Mouse (Mus musculus) mouse trophoblast stem cell (cell line): Measurements from ENCODE around the gene Cstf1.

Experiments
- in situ Hi-C, 2 experiments: fragments of 300-500 bp; cut with MseI, MboI; formaldehyde crosslinking; loops; 2 replicates in 1 of 2; 3 replicates in 1 of 2; pipeline ENCODE4 v1.15.1; 2025

Cstf1 gene

GRCm38 (mm10) chr2:172376551-172376950, 6.1 kb downstream of the Cstf1 start:
- in situ Hi-C loops: no loop called here

- in situ Hi-C loops: no loop called here
These were observed 6.6 kb downstream of the Cstf1 start for GRCm38 (mm10) chr2:172376999-172377515.

DNA sequence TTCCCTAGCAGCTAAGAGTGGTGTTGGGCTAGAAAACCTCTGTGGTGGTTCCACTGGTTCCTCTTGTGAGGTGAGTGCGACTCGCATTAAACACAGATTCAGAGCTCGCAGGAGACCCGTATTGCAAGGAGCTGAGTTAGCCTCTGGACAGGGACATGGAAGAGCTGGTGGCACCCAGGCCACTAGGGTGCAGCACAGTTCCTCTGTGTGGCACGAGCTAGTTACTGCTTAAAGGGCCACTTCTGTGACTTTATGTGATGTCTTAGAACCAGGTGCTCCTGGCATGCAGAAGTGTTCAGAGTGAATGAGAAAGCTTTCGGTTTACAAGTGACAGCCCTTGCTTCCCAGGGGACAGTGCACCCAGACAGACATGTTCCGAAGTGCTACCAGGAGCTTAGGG, 7.9 kb downstream of the Cstf1 start:
- in situ Hi-C loops: no loop called here

GRCm38 (mm10) chr2:172380513-172380912, 10.0 kb downstream of the Cstf1 start:
- in situ Hi-C loops: no loop called here

GRCm38 (mm10) chr2:172381341-172381740, 10.9 kb downstream of the Cstf1 start:
- in situ Hi-C loops: no loop called here

- in situ Hi-C loops: no loop called here
These were observed 11.4 kb downstream of the Cstf1 start for GRCm38 (mm10) chr2:172381898-172382297.

GRCm38 (mm10) chr2:172384715-172385114, 14.2 kb downstream of the Cstf1 start:
- in situ Hi-C loops: no loop called here

- in situ Hi-C loops: no loop called here
These were observed 19.9 kb downstream of the Cstf1 start for GRCm38 (mm10) chr2:172390341-172390740.

- in situ Hi-C loops: no loop called here
These were observed 21.6 kb downstream of the Cstf1 start for GRCm38 (mm10) chr2:172392041-172392521.

DNA sequence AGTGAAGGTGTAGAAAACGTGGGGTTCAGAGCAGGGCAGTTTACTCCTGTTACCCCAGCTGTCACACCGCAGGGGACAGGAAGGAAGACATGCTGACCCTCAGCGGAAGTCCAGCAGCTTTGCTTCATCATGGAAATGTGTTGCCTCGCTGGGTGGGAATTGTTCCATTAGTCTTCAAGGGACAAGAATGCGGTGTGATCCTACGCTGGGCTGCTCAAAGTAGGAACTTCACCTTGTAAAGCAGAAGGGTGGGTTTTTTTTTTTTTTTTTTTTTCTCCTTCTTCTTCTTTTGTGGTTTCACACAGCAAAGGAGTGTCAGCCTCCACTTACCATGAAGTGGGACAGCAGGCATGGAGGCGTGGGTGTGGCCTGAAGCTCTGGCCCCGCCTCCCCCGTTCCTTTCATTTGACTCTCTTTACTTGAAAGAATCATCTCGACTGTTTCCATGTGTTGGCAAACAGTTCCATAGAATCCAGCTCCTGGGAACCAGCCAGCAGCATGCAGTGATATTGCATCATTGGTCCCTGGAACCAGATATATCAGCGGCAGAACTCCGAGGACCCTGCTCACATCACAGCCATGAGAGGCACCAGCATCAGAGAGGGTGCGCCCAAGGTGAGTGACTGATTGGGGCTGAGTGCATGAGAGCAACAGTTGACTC, 23.0 kb downstream of the Cstf1 start, which contains the start of gene Cass4:
Gene Cass4, plus strand, starts transcription at position 404 of the 661 bp plus-strand sequence.
- in situ Hi-C loops: no loop called here

GRCm38 (mm10) chr2:172394052-172394392, 23.5 kb downstream of the Cstf1 start:
- in situ Hi-C loops: no loop called here

GRCm38 (mm10) chr2:172394671-172395070, 24.2 kb downstream of the Cstf1 start:
- in situ Hi-C loops: no loop called here

DNA sequence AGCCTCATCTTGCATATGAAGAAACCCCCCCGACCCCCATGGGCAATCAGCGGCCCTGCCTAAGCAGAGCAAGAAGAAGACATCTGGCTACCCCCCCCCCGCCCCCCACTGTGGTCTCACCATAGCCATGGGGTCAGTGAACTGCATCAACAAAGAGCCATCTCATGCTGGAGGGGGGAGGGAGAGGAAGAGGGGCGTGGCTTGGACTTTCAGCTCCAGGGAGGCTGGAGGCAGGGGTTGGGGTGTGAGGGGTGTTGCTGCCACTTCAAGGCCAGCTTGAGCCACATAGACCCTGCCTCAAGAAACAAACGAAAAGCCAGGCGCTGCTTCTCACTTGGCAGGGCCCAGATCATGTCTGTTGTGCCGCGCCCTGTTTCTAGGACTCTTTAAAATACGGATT, 25.5 kb downstream of the Cstf1 start:
- in situ Hi-C loops: no loop called here

- in situ Hi-C loops: no loop called here
These were observed 29.4 kb downstream of the Cstf1 start for GRCm38 (mm10) chr2:172399901-172400300.

DNA sequence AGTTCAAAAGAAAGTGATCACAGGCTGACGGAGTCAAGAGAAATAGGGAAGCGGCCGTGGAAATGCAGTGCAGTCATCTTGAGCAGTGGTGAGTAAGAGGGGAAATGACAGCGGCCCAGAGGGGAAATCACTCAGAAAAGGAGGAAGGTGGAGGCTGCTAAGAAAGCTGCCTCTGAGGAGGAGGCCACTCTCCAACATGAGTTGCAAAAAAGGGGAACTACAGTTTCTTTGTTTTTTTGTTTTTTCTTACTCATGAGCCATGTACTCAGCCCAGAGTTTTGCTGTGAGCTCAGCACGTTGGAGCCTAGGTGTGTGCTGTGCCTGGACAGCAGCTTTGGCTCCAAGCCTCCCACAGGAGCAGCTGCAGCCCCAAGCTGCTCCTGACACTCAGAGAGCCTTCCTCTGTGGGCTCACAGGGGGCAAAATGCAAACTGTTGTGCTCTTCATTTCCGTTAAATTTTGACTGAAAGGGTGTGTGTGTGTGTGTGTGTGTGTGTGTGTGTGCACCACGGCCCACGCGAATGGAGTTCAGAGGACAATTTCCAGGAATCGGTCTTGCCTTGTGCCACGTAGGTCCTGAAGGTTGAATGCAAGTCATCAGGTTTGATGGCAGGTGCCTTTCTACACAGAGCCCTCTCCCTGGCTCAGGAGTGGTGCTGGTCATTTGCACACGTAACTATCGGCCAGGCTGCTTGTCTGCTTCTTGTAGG, 30.8 kb downstream of the Cstf1 start:
- in situ Hi-C loops: no loop called here

GRCm38 (mm10) chr2:172404239-172404638, 33.8 kb downstream of the Cstf1 start:
- in situ Hi-C loops: no loop called here

GRCm38 (mm10) chr2:172405011-172405410, 34.5 kb downstream of the Cstf1 start:
- in situ Hi-C loops: no loop called here

- in situ Hi-C loops: no loop called here
These were observed 35.7 kb downstream of the Cstf1 start for GRCm38 (mm10) chr2:172406173-172406572.

DNA sequence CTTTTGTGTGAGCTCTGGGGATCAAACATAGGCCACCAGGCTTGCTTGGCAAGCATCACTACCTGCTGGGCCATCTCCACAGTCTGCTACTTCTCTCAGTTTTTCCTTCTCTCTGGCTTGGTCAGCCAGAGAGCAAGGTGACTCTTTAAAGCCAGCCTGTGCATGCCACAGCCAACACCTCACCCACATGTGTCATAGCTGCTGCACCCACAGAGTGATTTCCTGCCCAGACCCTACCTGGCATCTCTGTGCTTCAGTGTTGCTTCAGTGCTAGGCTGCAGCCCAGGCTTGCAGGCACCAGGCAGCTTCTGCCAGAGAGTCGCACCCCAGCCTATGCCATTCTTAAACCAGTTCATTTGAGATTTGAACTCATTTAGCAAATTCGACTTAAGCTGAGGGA, 37.0 kb downstream of the Cstf1 start:
- in situ Hi-C loops: no loop called here

DNA sequence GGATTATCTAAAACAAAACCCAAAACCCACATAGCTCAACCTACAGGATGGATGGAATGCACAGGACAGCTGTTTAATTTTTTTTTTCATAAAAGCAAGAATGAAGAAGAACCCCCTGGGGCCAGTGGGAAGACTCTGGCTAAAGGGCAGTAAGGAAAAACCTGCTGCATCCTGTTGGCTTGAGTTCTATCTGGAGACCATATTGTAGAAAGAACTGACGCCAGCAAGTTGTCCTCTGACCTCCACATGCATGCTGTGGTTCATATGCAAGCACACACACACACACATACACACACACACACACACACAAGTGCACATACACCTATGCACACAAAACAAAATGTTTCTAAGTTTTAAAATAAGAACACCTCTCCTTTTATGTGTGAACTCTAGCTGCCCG, 40.2 kb downstream of the Cstf1 start:
- in situ Hi-C loops: no loop called here

DNA sequence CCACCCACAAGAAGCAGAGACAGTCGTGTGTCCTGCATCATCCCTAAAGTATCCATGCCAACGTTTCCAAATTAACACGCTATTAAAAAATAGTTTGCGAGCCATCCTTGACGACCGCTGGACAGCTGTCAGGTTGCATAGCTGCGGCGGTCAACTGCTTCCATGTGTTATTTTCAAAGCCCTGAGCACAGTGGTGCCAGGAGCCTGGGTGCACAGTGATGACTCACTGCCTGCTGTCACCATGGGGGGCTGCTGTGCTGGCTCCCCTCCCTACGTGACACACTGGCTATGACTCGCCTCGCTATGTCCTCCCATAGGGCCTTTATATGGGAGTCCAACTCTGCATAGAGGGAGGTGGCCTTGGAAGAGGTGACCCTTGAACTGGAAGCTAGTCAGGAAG, 40.6 kb downstream of the Cstf1 start:
- in situ Hi-C loops: no loop called here

- in situ Hi-C loops: no loop called here
These were observed 42.0 kb downstream of the Cstf1 start for GRCm38 (mm10) chr2:172412454-172412853.

DNA sequence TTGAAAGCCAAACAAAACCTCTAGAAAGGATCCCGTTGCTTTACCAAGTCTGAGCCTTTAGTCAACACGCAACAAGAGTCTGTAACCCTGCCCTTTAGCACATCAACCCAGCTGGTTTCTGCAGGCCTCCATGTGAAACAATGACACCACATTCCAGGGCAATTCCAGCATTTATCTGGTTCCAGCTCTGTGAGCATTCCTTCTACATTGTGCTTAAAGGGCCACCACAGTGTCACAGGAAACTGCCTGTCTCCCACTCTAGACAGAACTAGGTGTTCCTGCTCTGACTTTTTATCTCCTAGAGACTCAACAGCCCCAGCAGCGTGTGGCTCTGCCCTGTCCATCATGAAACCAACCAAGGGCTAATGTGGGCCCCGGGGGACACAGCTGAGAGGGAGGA, 42.8 kb downstream of the Cstf1 start:
- in situ Hi-C loops: no loop called here
